Mouse (Mus musculus): Measurements from ENCODE around the gene Camsap2. TPM values are rescaled to one million over a fixed set of nuclear protein-coding genes. Genes with fewer than 3 reads are reported as not detected.

The Camsap2 gene
- polyA plus RNA-seq, 1 experiment from 2014 or later: 37.9 TPM

GRCm38 (mm10) chr1:136289803-136290202 is 56.1 kb downstream of the Camsap2 start:
- ATAC-seq (ENCODE audit: low FRiP score, low read depth): no peak
- no peak overlapping the region for H3K27ac ChIP-seq
- H3K36me3 ChIP-seq: peaks cover 3% of the 10 kb centered on the region; the same call in 1 of the 2 replicates
- H3K4me3 ChIP-seq: no peak overlapping the region
- H3K9me3 ChIP-seq: no peaks in the 10 kb centered on the region
- H3K4me2 ChIP-seq (replicated peaks): no peak overlapping the region
- H3K4me1 ChIP-seq: no peaks in the 10 kb centered on the region
- H3K27me3 ChIP-seq (replicated peaks): no peaks in the 10 kb centered on the region
- WGBS: 82% methylated on average over 1 of the region's 1 CpGs
- no peak overlapping the region for H3K9ac ChIP-seq

GRCm38 (mm10) chr1:136277366-136277765 is 68.5 kb downstream of the Camsap2 start:
- Histone ChIP-seq H3K9me3 (no peaks in the 10 kb centered on the region), H3K4me3 (no peak overlapping the region), H3K4me1 (no peaks in the 10 kb centered on the region), H3K27me3 (replicated peaks) (no peaks in the 10 kb centered on the region), H3K27ac (no peak overlapping the region), H3K36me3 (peaks cover 86% of the 10 kb centered on the region), H3K9ac (no peak overlapping the region), H3K4me2 (replicated peaks) (no peak overlapping the region)
- no peak for ATAC-seq (ENCODE audit: low FRiP score, low read depth)
- WGBS: 93% methylated on average over 8 of the region's 8 CpGs

GRCm38 (mm10) chr1:136268224-136268623 is 77.7 kb downstream of the Camsap2 start:
- H3K27ac ChIP-seq: no peak overlapping the region
- H3K36me3 ChIP-seq: peaks cover 35% of the 10 kb centered on the region
- H3K9me3 ChIP-seq: no peaks in the 10 kb centered on the region
- H3K9ac ChIP-seq: no peak overlapping the region
- H3K27me3 ChIP-seq (replicated peaks): no peaks in the 10 kb centered on the region
- WGBS: 84% methylated on average over 7 of the region's 7 CpGs
- ATAC-seq (ENCODE audit: low FRiP score, low read depth): no peak
- H3K4me1 ChIP-seq: no peaks in the 10 kb centered on the region
- H3K4me3 ChIP-seq: no peak overlapping the region
- H3K4me2 ChIP-seq (replicated peaks): no peak overlapping the region

GRCm38 (mm10) chr1:136266127-136266526 is 79.8 kb downstream of the Camsap2 start:
- ATAC-seq (ENCODE audit: low FRiP score, low read depth): no peak
- Histone ChIP-seq H3K27me3 (replicated peaks) (peaks cover 11% of the 10 kb centered on the region), H3K27ac (no peak overlapping the region), H3K9ac (no peak overlapping the region), H3K4me1 (no peaks in the 10 kb centered on the region), H3K4me2 (replicated peaks) (no peak overlapping the region), H3K9me3 (no peaks in the 10 kb centered on the region), H3K36me3 (peaks cover 14% of the 10 kb centered on the region), H3K4me3 (no peak overlapping the region)
- 61% methylated on average over 6 of the region's 6 CpGs for WGBS

GRCm38 (mm10) chr1:136263355-136263754 is 82.5 kb downstream of the Camsap2 start:
- Histone ChIP-seq H3K36me3 (peaks cover 5% of the 10 kb centered on the region; the same call in 1 of the 2 replicates), H3K9ac (0 out of 2 replicates have a peak overlapping the region, but pooled peaks have one; percentile 17), H3K4me1 (peaks cover 15% of the 10 kb centered on the region), H3K27ac (no peak overlapping the region), H3K4me3 (no peak overlapping the region), H3K9me3 (no peaks in the 10 kb centered on the region), H3K4me2 (replicated peaks) (no peak overlapping the region), H3K27me3 (replicated peaks) (peaks cover 39% of the 10 kb centered on the region)
- 85% methylated on average over 5 of the region's 5 CpGs for WGBS
- ATAC-seq (ENCODE audit: low FRiP score, low read depth): no peak

- no peaks in the 10 kb centered on the region for H3K36me3 ChIP-seq
- peak within 1 kb of the TSS; percentile 95 for H3K4me2 ChIP-seq (replicated peaks)
- 7% methylated on average over 28 of the region's 28 CpGs for WGBS
- peak; percentile 49 for ATAC-seq (ENCODE audit: low FRiP score, low read depth)
- H3K4me1 ChIP-seq: peaks cover 15% of the 10 kb centered on the region
- H3K9me3 ChIP-seq: no peaks in the 10 kb centered on the region
- H3K27me3 ChIP-seq (replicated peaks): peaks cover 51% of the 10 kb centered on the region
- H3K9ac ChIP-seq: peak within 1 kb of the TSS; percentile 56
- no peak within 1 kb of the TSS for H3K27ac ChIP-seq
- peak within 1 kb of the TSS; percentile 48 for H3K4me3 ChIP-seq
These were observed 85.2 kb downstream of the Camsap2 start, which contains the start of gene Gpr25 for GRCm38 (mm10) chr1:136260635-136261238. Gene Gpr25, minus strand, starts transcription at chr1:136260873.

GRCm38 (mm10) chr1:136259893-136260634 is 85.8 kb downstream of the Camsap2 start:
- H3K4me2 ChIP-seq (replicated peaks): peak overlapping the region; percentile 95
- H3K9me3 ChIP-seq: no peaks in the 10 kb centered on the region
- H3K9ac ChIP-seq: peak overlapping the region; percentile 56
- under 1% methylated on average over 95 of the region's 95 CpGs for WGBS
- peak overlapping the region; percentile 48 for H3K4me3 ChIP-seq
- no peaks in the 10 kb centered on the region for H3K36me3 ChIP-seq
- H3K27me3 ChIP-seq (replicated peaks): peaks cover 51% of the 10 kb centered on the region
- no peak overlapping the region for H3K27ac ChIP-seq
- H3K4me1 ChIP-seq: peaks cover 19% of the 10 kb centered on the region
- ATAC-seq (ENCODE audit: low FRiP score, low read depth): peak; percentile 78

- H3K9me3 ChIP-seq: no peaks in the 10 kb centered on the region
- peak overlapping the region; percentile 95 for H3K4me2 ChIP-seq (replicated peaks)
- no peak; the same call in 1 of the 2 replicates for ATAC-seq (ENCODE audit: low FRiP score, low read depth)
- no peaks in the 10 kb centered on the region for H3K36me3 ChIP-seq
- peaks cover 20% of the 10 kb centered on the region for H3K4me1 ChIP-seq
- H3K9ac ChIP-seq: peak overlapping the region; percentile 56; the same call in 1 of the 2 replicates
- H3K27ac ChIP-seq: no peak overlapping the region
- WGBS: 3% methylated on average over 16 of the region's 16 CpGs
- peaks cover 51% of the 10 kb centered on the region for H3K27me3 ChIP-seq (replicated peaks)
- peak overlapping the region; percentile 48 for H3K4me3 ChIP-seq
These were observed 86.4 kb downstream of the Camsap2 start for GRCm38 (mm10) chr1:136259543-136259892.

GRCm38 (mm10) chr1:136258495-136258894 is 87.4 kb downstream of the Camsap2 start:
- WGBS: 75% methylated on average over 9 of the region's 9 CpGs
- Histone ChIP-seq H3K27ac (no peak overlapping the region), H3K4me2 (replicated peaks) (no peak overlapping the region), H3K36me3 (no peaks in the 10 kb centered on the region), H3K4me3 (no peak overlapping the region), H3K27me3 (replicated peaks) (peaks cover 51% of the 10 kb centered on the region), H3K4me1 (peaks cover 20% of the 10 kb centered on the region), H3K9me3 (no peaks in the 10 kb centered on the region), H3K9ac (no peak overlapping the region)
- ATAC-seq (ENCODE audit: low FRiP score, low read depth): no peak

- no peak overlapping the region for H3K4me3 ChIP-seq
- no peak overlapping the region for H3K4me2 ChIP-seq (replicated peaks)
- no peak overlapping the region for H3K27ac ChIP-seq
- peaks cover 17% of the 10 kb centered on the region for H3K4me1 ChIP-seq
- no peak for ATAC-seq (ENCODE audit: low FRiP score, low read depth)
- H3K36me3 ChIP-seq: no peaks in the 10 kb centered on the region
- H3K27me3 ChIP-seq (replicated peaks): peaks cover 35% of the 10 kb centered on the region
- 33% methylated on average over 8 of the region's 8 CpGs for WGBS
- no peaks in the 10 kb centered on the region for H3K9me3 ChIP-seq
- H3K9ac ChIP-seq: no peak overlapping the region
These were observed 90.2 kb downstream of the Camsap2 start for GRCm38 (mm10) chr1:136255657-136256056.

- no peak overlapping the region for H3K27ac ChIP-seq
- 44% methylated on average over 6 of the region's 6 CpGs for WGBS
- H3K9ac ChIP-seq: no peak overlapping the region
- no peak for ATAC-seq (ENCODE audit: low FRiP score, low read depth)
- peaks cover 30% of the 10 kb centered on the region for H3K27me3 ChIP-seq (replicated peaks)
- no peak overlapping the region for H3K4me2 ChIP-seq (replicated peaks)
- no peak overlapping the region for H3K4me3 ChIP-seq
- peaks cover 13% of the 10 kb centered on the region for H3K4me1 ChIP-seq
- no peaks in the 10 kb centered on the region for H3K9me3 ChIP-seq
- H3K36me3 ChIP-seq: no peaks in the 10 kb centered on the region
These were observed 90.7 kb downstream of the Camsap2 start for GRCm38 (mm10) chr1:136255174-136255573.

- H3K9me3 ChIP-seq: no peaks in the 10 kb centered on the region
- no peak for ATAC-seq (ENCODE audit: low FRiP score, low read depth)
- no peak overlapping the region for H3K4me3 ChIP-seq
- peaks cover 7% of the 10 kb centered on the region for H3K4me1 ChIP-seq
- H3K27ac ChIP-seq: no peak overlapping the region
- H3K9ac ChIP-seq: no peak overlapping the region
- H3K4me2 ChIP-seq (replicated peaks): no peak overlapping the region
- no peaks in the 10 kb centered on the region for H3K36me3 ChIP-seq
- WGBS: 86% methylated on average over 10 of the region's 10 CpGs
- H3K27me3 ChIP-seq (replicated peaks): peaks cover 24% of the 10 kb centered on the region
These were observed 91.3 kb downstream of the Camsap2 start for GRCm38 (mm10) chr1:136254503-136255065.

All from neural tube, embryonic 12.5 days (tissue).